Mouse (Mus musculus): ENCODE results near the gene Zfp358. TPM values are rescaled to one million over a fixed set of nuclear protein-coding genes. Genes with fewer than 3 reads are reported as not detected.

The Zfp358 gene
- polyA plus RNA-seq, 1 experiment from 2014 or later: 27.9 TPM

DNA sequence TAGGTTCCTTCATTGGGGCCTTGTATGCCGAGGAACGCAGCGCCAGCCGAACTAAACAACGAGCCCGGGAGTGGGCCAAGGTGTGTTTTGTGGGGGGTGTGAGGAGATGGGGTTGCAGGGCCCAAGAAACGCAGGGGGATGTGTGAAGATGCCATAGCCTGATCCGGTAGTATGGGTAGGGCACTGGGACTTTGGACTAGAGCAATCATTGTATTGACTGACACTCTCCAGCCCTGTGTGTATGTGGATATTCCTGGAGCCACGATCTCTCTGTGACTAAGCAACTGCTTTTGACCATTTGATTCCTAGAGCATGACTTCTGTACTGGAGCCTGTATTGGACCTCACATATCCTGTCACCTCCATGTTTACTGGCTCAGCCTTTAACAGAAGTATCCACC is 44.0 kb downstream of the Zfp358 start:
- no peak for ATAC-seq (ENCODE audit: low FRiP score, low TSS enrichment)
- Histone ChIP-seq H3K4me2 (replicated peaks; ENCODE audit: low read depth, low read length) (no peak overlapping the region), H3K4me1 (ENCODE audit: control insufficient read depth, insufficient read depth, low read length) (no peaks in the 10 kb centered on the region), H3K9me3 (ENCODE audit: control insufficient read depth, low read length) (no peaks in the 10 kb centered on the region), H3K27me3 (ENCODE audit: control insufficient read depth, insufficient read depth, low read length) (no peaks in the 10 kb centered on the region), H3K27ac (ENCODE audit: low read depth, low read length) (no peak overlapping the region), H3K36me3 (ENCODE audit: control insufficient read depth, insufficient read depth, low read length) (peaks cover 46% of the 10 kb centered on the region), H3K4me3 (ENCODE audit: low read length) (no peak overlapping the region), H3K9ac (ENCODE audit: low read depth, low read length) (no peak overlapping the region)
- 93% methylated on average over 9 of the region's 9 CpGs for WGBS

DNA sequence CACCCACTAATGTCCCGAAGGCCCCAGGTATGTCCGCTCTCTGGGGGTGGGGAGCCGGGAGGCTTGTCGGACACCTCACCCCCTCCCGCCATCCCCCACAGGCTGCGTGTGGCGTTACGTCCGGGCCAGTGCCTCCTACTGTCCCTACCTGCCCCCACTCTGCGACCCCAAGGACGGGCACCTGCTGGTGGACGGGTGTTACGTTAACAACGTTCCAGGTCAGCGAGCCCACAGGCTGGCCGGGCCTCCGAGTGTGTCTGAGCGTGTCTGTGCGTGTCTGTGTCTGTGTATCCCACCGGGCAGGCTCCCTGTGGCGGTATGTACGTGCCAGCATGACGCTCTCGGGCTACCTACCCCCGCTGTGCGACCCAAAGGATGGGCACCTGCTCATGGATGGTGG is 44.7 kb downstream of the Zfp358 start:
- H3K9ac ChIP-seq (ENCODE audit: low read depth, low read length): no peak overlapping the region
- no peaks in the 10 kb centered on the region for H3K27me3 ChIP-seq (ENCODE audit: control insufficient read depth, insufficient read depth, low read length)
- H3K27ac ChIP-seq (ENCODE audit: low read depth, low read length): no peak overlapping the region
- no peaks in the 10 kb centered on the region for H3K9me3 ChIP-seq (ENCODE audit: control insufficient read depth, low read length)
- H3K4me3 ChIP-seq (ENCODE audit: low read length): no peak overlapping the region
- no peak overlapping the region for H3K4me2 ChIP-seq (replicated peaks; ENCODE audit: low read depth, low read length)
- no peak for ATAC-seq (ENCODE audit: low FRiP score, low TSS enrichment)
- 83% methylated on average over 26 of the region's 26 CpGs for WGBS
- H3K36me3 ChIP-seq (ENCODE audit: control insufficient read depth, insufficient read depth, low read length): peaks cover 42% of the 10 kb centered on the region
- no peaks in the 10 kb centered on the region for H3K4me1 ChIP-seq (ENCODE audit: control insufficient read depth, insufficient read depth, low read length)

DNA sequence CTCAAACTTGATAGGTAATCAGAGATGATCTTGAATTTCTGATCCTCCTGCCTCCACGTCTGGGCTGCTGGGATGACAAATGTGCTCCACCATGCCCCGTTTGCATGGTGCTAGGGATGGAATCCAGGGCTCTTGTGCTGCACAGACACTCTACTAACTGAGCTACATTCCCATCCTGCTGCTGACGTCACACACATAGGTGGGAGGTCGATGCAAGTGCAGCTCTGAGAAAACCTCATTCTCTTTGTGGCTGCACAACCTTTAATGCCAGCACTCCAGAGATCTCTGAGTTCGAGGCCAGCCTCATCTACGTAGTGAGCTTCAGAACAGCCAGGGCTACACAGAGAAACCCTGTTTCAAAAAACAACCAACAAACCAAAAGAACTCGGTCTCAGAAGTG is 46.2 kb downstream of the Zfp358 start:
- no peak for ATAC-seq (ENCODE audit: low FRiP score, low TSS enrichment)
- H3K9ac ChIP-seq (ENCODE audit: low read depth, low read length): no peak overlapping the region
- no peak overlapping the region for H3K4me2 ChIP-seq (replicated peaks; ENCODE audit: low read depth, low read length)
- peaks cover 50% of the 10 kb centered on the region for H3K36me3 ChIP-seq (ENCODE audit: control insufficient read depth, insufficient read depth, low read length)
- H3K4me1 ChIP-seq (ENCODE audit: control insufficient read depth, insufficient read depth, low read length): no peaks in the 10 kb centered on the region
- H3K27me3 ChIP-seq (ENCODE audit: control insufficient read depth, insufficient read depth, low read length): no peaks in the 10 kb centered on the region
- 89% methylated on average over 7 of the region's 7 CpGs for WGBS
- H3K27ac ChIP-seq (ENCODE audit: low read depth, low read length): no peak overlapping the region
- H3K4me3 ChIP-seq (ENCODE audit: low read length): no peak overlapping the region
- H3K9me3 ChIP-seq (ENCODE audit: control insufficient read depth, low read length): no peaks in the 10 kb centered on the region

DNA sequence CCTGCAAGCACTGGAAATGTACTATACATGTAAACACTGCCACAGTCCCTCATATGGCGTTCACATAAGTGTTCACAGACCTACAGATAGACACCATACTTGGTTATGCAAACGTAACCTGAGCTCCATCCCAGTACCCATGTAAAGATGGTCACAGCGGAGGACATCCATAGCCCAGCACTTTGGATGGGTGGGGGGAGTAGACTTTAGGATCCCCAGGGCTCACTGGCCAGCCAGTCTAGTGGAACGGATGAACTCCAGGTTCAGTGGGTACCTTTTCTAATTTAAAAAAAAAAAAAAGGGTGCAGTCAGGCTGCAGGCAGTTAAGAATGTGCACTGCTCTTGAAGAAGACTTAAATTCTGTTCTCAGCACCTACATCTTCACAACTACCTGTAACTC is 47.1 kb downstream of the Zfp358 start:
- ATAC-seq (ENCODE audit: low FRiP score, low TSS enrichment): no peak
- Histone ChIP-seq H3K27me3 (ENCODE audit: control insufficient read depth, insufficient read depth, low read length) (no peaks in the 10 kb centered on the region), H3K4me2 (replicated peaks; ENCODE audit: low read depth, low read length) (no peak overlapping the region), H3K4me3 (ENCODE audit: low read length) (no peak overlapping the region), H3K4me1 (ENCODE audit: control insufficient read depth, insufficient read depth, low read length) (no peaks in the 10 kb centered on the region), H3K9me3 (ENCODE audit: control insufficient read depth, low read length) (peaks cover 2% of the 10 kb centered on the region; the same call in 1 of the 2 replicates), H3K9ac (ENCODE audit: low read depth, low read length) (no peak overlapping the region), H3K36me3 (ENCODE audit: control insufficient read depth, insufficient read depth, low read length) (peaks cover 50% of the 10 kb centered on the region), H3K27ac (ENCODE audit: low read depth, low read length) (no peak overlapping the region)
- WGBS: 86% methylated on average over 4 of the region's 4 CpGs

DNA sequence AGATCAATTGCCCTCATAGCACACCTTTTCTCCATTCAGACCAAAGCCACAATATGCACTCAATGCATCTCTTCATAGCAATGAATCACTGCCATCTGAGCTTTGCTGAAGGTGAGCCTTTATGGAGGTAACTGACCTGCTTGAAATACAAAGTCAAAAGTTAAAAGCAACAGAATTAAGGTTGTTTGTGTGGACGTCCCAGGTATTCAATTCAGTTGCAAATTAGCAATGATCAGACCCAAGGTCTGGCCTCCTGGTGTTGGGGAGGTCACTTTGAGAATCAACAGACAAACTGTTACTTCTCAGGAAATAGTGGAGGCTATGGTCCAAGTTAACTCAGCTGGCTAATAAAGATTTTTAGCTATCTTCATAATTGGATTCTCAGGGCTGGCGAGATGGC is 53.6 kb downstream of the Zfp358 start:
- Histone ChIP-seq H3K27ac (ENCODE audit: low read depth, low read length) (no peak overlapping the region), H3K9ac (ENCODE audit: low read depth, low read length) (no peak overlapping the region), H3K4me3 (ENCODE audit: low read length) (no peak overlapping the region), H3K4me2 (replicated peaks; ENCODE audit: low read depth, low read length) (no peak overlapping the region), H3K27me3 (ENCODE audit: control insufficient read depth, insufficient read depth, low read length) (no peaks in the 10 kb centered on the region), H3K9me3 (ENCODE audit: control insufficient read depth, low read length) (peaks cover 6% of the 10 kb centered on the region; the same call in 1 of the 2 replicates), H3K4me1 (ENCODE audit: control insufficient read depth, insufficient read depth, low read length) (no peaks in the 10 kb centered on the region), H3K36me3 (ENCODE audit: control insufficient read depth, insufficient read depth, low read length) (peaks cover 11% of the 10 kb centered on the region; the same call in 1 of the 2 replicates)
- 88% methylated on average over 2 of the region's 2 CpGs for WGBS
- no peak for ATAC-seq (ENCODE audit: low FRiP score, low TSS enrichment)

Other genes with a start within 250 kb of the Zfp358 start
- 33.2 and 40.2 TPM in 2 replicates for gene Insr, start 213.5 kb upstream of the Zfp358 start, polyA plus RNA-seq (2014; fragmentation: Nextera tagmentation; extraction: Ambion mirVana)
- gene A430078G23Rik, start 139.7 kb upstream of the Zfp358 start, polyA plus RNA-seq (2014; fragmentation: Nextera tagmentation; extraction: Ambion mirVana): not detected in 2 replicates
- gene Arhgef18, start 100.1 kb upstream of the Zfp358 start, polyA plus RNA-seq (2014; fragmentation: Nextera tagmentation; extraction: Ambion mirVana): 8.9 and 11.7 TPM in 2 replicates
- gene Pex11g, start 25.5 kb upstream of the Zfp358 start, polyA plus RNA-seq (2014; fragmentation: Nextera tagmentation; extraction: Ambion mirVana): 3.7 and 4.4 TPM in 2 replicates
- not detected in 2 replicates for gene Tex45, start 22.3 kb upstream of the Zfp358 start, polyA plus RNA-seq (2014; fragmentation: Nextera tagmentation; extraction: Ambion mirVana)
- gene Mcoln1, start 7.3 kb downstream of the Zfp358 start, polyA plus RNA-seq (2014; fragmentation: Nextera tagmentation; extraction: Ambion mirVana): 29.3 and 39.9 TPM in 2 replicates
- 21.0 and 25.6 TPM in 2 replicates for gene Pnpla6, start 22.2 kb downstream of the Zfp358 start, polyA plus RNA-seq (2014; fragmentation: Nextera tagmentation; extraction: Ambion mirVana)
- gene C330021F23Rik, start 74.9 kb downstream of the Zfp358 start, polyA plus RNA-seq (2014; fragmentation: Nextera tagmentation; extraction: Ambion mirVana): 6.9 and 11.2 TPM in 2 replicates
- gene Camsap3, start 94.2 kb downstream of the Zfp358 start, polyA plus RNA-seq (2014; fragmentation: Nextera tagmentation; extraction: Ambion mirVana): 14.1 and 18.1 TPM in 2 replicates
- 42.2 and 67.7 TPM in 2 replicates for gene Xab2, start 128.2 kb downstream of the Zfp358 start, polyA plus RNA-seq (2014; fragmentation: Nextera tagmentation; extraction: Ambion mirVana)
- 84.5 and 132 TPM in 2 replicates for gene Pet100, start 128.4 kb downstream of the Zfp358 start, polyA plus RNA-seq (2014; fragmentation: Nextera tagmentation; extraction: Ambion mirVana)
- gene Pcp2, start 132.4 kb downstream of the Zfp358 start, polyA plus RNA-seq (2014; fragmentation: Nextera tagmentation; extraction: Ambion mirVana): 0.96 and 1.0 TPM in 2 replicates
- gene Stxbp2, start 137.8 kb downstream of the Zfp358 start, polyA plus RNA-seq (2014; fragmentation: Nextera tagmentation; extraction: Ambion mirVana): 50.7 and 70.8 TPM in 2 replicates
- 0.46 and 0.73 TPM in 2 replicates for gene Retn, start 162.6 kb downstream of the Zfp358 start, polyA plus RNA-seq (2014; fragmentation: Nextera tagmentation; extraction: Ambion mirVana)
- 0.28 and 0.30 TPM in 2 replicates for gene Mcemp1, start 172.6 kb downstream of the Zfp358 start, polyA plus RNA-seq (2014; fragmentation: Nextera tagmentation; extraction: Ambion mirVana)
- 17.8 and 20.6 TPM in 2 replicates for gene Fcor, start 179.2 kb downstream of the Zfp358 start, polyA plus RNA-seq (2014; fragmentation: Nextera tagmentation; extraction: Ambion mirVana)
- gene Trappc5, start 183.2 kb downstream of the Zfp358 start, polyA plus RNA-seq (2014; fragmentation: Nextera tagmentation; extraction: Ambion mirVana): 28.9 and 29.9 TPM in 2 replicates
- 0.09 and 0.30 TPM in 2 replicates for gene Fcer2a, start 201.0 kb downstream of the Zfp358 start, polyA plus RNA-seq (2014; fragmentation: Nextera tagmentation; extraction: Ambion mirVana)
- 0.45 TPM in 1 of 2 replicates, not detected in the other for gene Clec4g, start 227.5 kb downstream of the Zfp358 start, polyA plus RNA-seq (2014; fragmentation: Nextera tagmentation; extraction: Ambion mirVana)